Mouse (Mus musculus) ES-Bruce4 (cell line): ENCODE measurements at regions not wholly inside any gene's neighbourhood (a gene's known extent, or its start where the extent isn't known, plus 50 kb on each side); places are given as distances from the start of the nearest gene placed in this dataset.

Experiments used
- CTCF ChIP-seq: IDR thresholded peaks from one replicate; pipeline ENCODE4 v1.8.1; 2011; ENCODE audit warnings: low read depth, low read length
- POLR2A ChIP-seq: IDR thresholded peaks from one replicate; pipeline ENCODE4 v1.8.1; 2011; ENCODE audit warnings: low read length; ENCODE audit not compliant: insufficient read depth

DNA sequence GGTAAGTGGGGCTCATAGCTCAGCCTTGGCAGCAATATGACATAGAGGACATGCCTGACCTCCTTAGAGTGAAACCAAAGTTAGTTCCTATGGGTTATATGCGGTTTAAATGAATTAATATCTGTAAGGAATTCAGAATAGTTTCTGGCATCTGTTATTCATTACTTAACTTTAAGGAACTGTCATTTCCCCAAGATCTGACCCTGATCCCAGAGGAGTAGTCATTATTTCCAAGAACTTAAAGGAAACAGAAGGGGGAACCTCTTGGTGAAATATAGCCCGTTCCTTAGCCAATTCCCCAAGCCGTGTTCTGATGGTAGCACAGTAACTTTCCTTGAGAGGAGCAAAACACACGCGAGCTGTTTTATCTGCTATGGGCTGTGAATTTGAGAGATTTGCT, 85.9 kb upstream of the Atp5g3 start:
- TF ChIP-seq POLR2A = no peak
- no peak for TF ChIP-seq CTCF
